Mouse (Mus musculus): ENCODE measurements at regions not wholly inside any gene's neighbourhood (a gene's known extent, or its start where the extent isn't known, plus 50 kb on each side); places are given as distances from the start of the nearest gene placed in this dataset.

GRCm38 (mm10) chr12:36917576-36918106 is 190.7 kb upstream of the Meox2 start:
- Histone ChIP-seq H3K4me3 (replicated peaks in 1 of 3; ENCODE audit: low read depth in 2 of 3, low read length in 2 of 3, poor library complexity in 1 of 3) (no peak overlapping the region), H3K27me3 (replicated peaks) (no peaks in the 10 kb centered on the region), H3K4me2 (ENCODE audit: insufficient read depth, low read depth, poor library complexity, severe bottlenecking) (no peak overlapping the region), H3K36me3 (replicated peaks in 1 of 2; ENCODE audit: control insufficient read depth in 1 of 2, insufficient read depth in 1 of 2, low read length in 1 of 2) (no peaks in the 10 kb centered on the region), H3K9ac (ENCODE audit: insufficient read depth, low read depth) (no peak overlapping the region), H3K4me1 (ENCODE audit: control insufficient read depth in 1 of 2, insufficient read depth in 2 of 2) (no peaks in the 10 kb centered on the region), H3K27ac (ENCODE audit: insufficient read depth, low read depth) (no peak overlapping the region), H3K79me2 (replicated peaks; ENCODE audit: control insufficient read depth, extremely low read depth, insufficient read depth, poor library complexity, severe bottlenecking) (no peaks in the 10 kb centered on the region), H3K9me3 (replicated peaks; ENCODE audit: low read length) (no peaks in the 10 kb centered on the region)
- in situ Hi-C loops (cut with MboI; ENCODE audit: low pct_ligation_motif_present, low pct_unique_long_range_greater_than_20kb, low sequenced_read_pairs) (no loop called here), dilution Hi-C loops (cut with MboI; ENCODE audit: extremely low pct_ligation_motif_present, extremely low pct_unique_long_range_greater_than_20kb, low sequenced_read_pairs) (no loop called here)
- no peak for TF ChIP-seq NRF1 (IDR thresholded peaks at IDR 0.05; ENCODE audit: low read depth, low read length)
- TF ChIP-seq CHD1 (IDR thresholded peaks at IDR 0.05; ENCODE audit: low read depth, low read length) = no peak
- TF ChIP-seq KAT2A (IDR thresholded peaks at IDR 0.05; ENCODE audit: insufficient replicate concordance, low read length) = no peak
- TF ChIP-seq PAX5 (IDR thresholded peaks at IDR 0.05; ENCODE audit: low read length) = no peak
- no peak for TF ChIP-seq POLR2A (IDR thresholded peaks at IDR 0.05; ENCODE audit: low read depth, low read length)
- TF ChIP-seq MXI1 (IDR thresholded peaks at IDR 0.05; ENCODE audit: low read depth, low read length) = no peak
- no peak for TF ChIP-seq RCOR1 (conservative IDR thresholded peaks at IDR 0.05; ENCODE audit: low read depth, low read length)
- TF ChIP-seq TCF12 (IDR thresholded peaks at IDR 0.05; ENCODE audit: low read depth, low read length) = no peak
- no peak for TF ChIP-seq ZC3H11A (IDR thresholded peaks at IDR 0.05; ENCODE audit: low read depth, low read length)
- TF ChIP-seq JUN (IDR thresholded peaks at IDR 0.05; ENCODE audit: insufficient read depth, low read depth, low read length) = no peak
- no peak for TF ChIP-seq TBP (conservative IDR thresholded peaks at IDR 0.05; ENCODE audit: low read depth, low read length)
- no peak for TF ChIP-seq MAFK (IDR thresholded peaks at IDR 0.05; ENCODE audit: insufficient replicate concordance, low read length)
- TF ChIP-seq ZNF384 (IDR thresholded peaks at IDR 0.05; ENCODE audit: low read depth, low read length) = no peak
- TF ChIP-seq POLR2AphosphoS2 (IDR thresholded peaks at IDR 0.05; ENCODE audit: low read depth, low read length) = no peak
- TF ChIP-seq ZMIZ1 (IDR thresholded peaks at IDR 0.05; ENCODE audit: low read depth, low read length) = no peak
- no peak for TF ChIP-seq CHD2 (IDR thresholded peaks at IDR 0.05; ENCODE audit: low read length)
- DNase-seq (ENCODE audit: extremely low read depth) = no peak

- Histone ChIP-seq H3K27ac (ENCODE audit: insufficient read depth, low read depth) (no peak overlapping the region), H3K27me3 (replicated peaks) (no peaks in the 10 kb centered on the region), H3K79me2 (replicated peaks; ENCODE audit: control insufficient read depth, extremely low read depth, insufficient read depth, poor library complexity, severe bottlenecking) (no peaks in the 10 kb centered on the region), H3K9me3 (replicated peaks; ENCODE audit: low read length) (no peaks in the 10 kb centered on the region), H3K9ac (ENCODE audit: insufficient read depth, low read depth) (no peak overlapping the region), H3K4me3 (replicated peaks in 1 of 3; ENCODE audit: low read depth in 2 of 3, low read length in 2 of 3, poor library complexity in 1 of 3) (no peak overlapping the region), H3K4me1 (ENCODE audit: control insufficient read depth in 1 of 2, insufficient read depth in 2 of 2) (no peaks in the 10 kb centered on the region), H3K36me3 (replicated peaks in 1 of 2; ENCODE audit: control insufficient read depth in 1 of 2, insufficient read depth in 1 of 2, low read length in 1 of 2) (no peaks in the 10 kb centered on the region), H3K4me2 (ENCODE audit: insufficient read depth, low read depth, poor library complexity, severe bottlenecking) (no peak overlapping the region)
- in situ Hi-C loops (cut with MboI; ENCODE audit: low pct_ligation_motif_present, low pct_unique_long_range_greater_than_20kb, low sequenced_read_pairs) (no loop called here), dilution Hi-C loops (cut with MboI; ENCODE audit: extremely low pct_ligation_motif_present, extremely low pct_unique_long_range_greater_than_20kb, low sequenced_read_pairs) (no loop called here)
- TF ChIP-seq MAZ (IDR thresholded peaks at IDR 0.05; ENCODE audit: low read depth, low read length) = no peak
- TF ChIP-seq ZKSCAN1 (IDR thresholded peaks at IDR 0.05; ENCODE audit: borderline replicate concordance, low read depth, low read length) = no peak
- no peak for TF ChIP-seq ZC3H11A (IDR thresholded peaks at IDR 0.05; ENCODE audit: low read depth, low read length)
- TF ChIP-seq ELF1 (IDR thresholded peaks at IDR 0.05; ENCODE audit: low read depth, low read length) = no peak
- no peak for TF ChIP-seq POLR2A (IDR thresholded peaks at IDR 0.05; ENCODE audit: low read depth, low read length)
- no peak for TF ChIP-seq KAT2A (IDR thresholded peaks at IDR 0.05; ENCODE audit: insufficient replicate concordance, low read length)
- no peak for TF ChIP-seq USF1 (IDR thresholded peaks at IDR 0.05; ENCODE audit: low read depth, low read length)
- no peak for TF ChIP-seq BHLHE40 (IDR thresholded peaks at IDR 0.05; ENCODE audit: low read depth, low read length)
- TF ChIP-seq ETS1 (conservative IDR thresholded peaks at IDR 0.05; ENCODE audit: low read depth, low read length) = no peak
- TF ChIP-seq MAX (IDR thresholded peaks at IDR 0.05; ENCODE audit: low read length) = no peak
- no peak for TF ChIP-seq SMC3 (IDR thresholded peaks at IDR 0.05; ENCODE audit: low read depth, low read length)
- no peak for TF ChIP-seq MXI1 (IDR thresholded peaks at IDR 0.05; ENCODE audit: low read depth, low read length)
- no peak for TF ChIP-seq CHD2 (IDR thresholded peaks at IDR 0.05; ENCODE audit: low read length)
- TF ChIP-seq TBP (conservative IDR thresholded peaks at IDR 0.05; ENCODE audit: low read depth, low read length) = no peak
- no peak for TF ChIP-seq CHD1 (IDR thresholded peaks at IDR 0.05; ENCODE audit: low read depth, low read length)
- no peak for TF ChIP-seq GABPA (IDR thresholded peaks at IDR 0.05; ENCODE audit: insufficient replicate concordance, low read depth, low read length)
- no peak for TF ChIP-seq IRF4 (IDR thresholded peaks at IDR 0.05; ENCODE audit: low read depth, low read length)
- no peak for TF ChIP-seq EP300 (IDR thresholded peaks at IDR 0.05; ENCODE audit: low read length)
- no peak for TF ChIP-seq POLR2AphosphoS2 (IDR thresholded peaks at IDR 0.05; ENCODE audit: low read depth, low read length)
- no peak for TF ChIP-seq JUN (IDR thresholded peaks at IDR 0.05; ENCODE audit: insufficient read depth, low read depth, low read length)
- DNase-seq (ENCODE audit: extremely low read depth) = no peak
Measured at GRCm38 (mm10) chr12:36918294-36918876, 190.0 kb upstream of the Meox2 start.
